Mouse (Mus musculus) lung, postnatal 0 days (tissue): ENCODE results near the gene 4931406P16Rik.

Experiments used
- CTCF ChIP-seq: IDR thresholded peaks from 2 replicates; pipeline ENCODE4 v1.5.1; 2016; ENCODE audit warnings: antibody characterized with exemption, mild to moderate bottlenecking
- EP300 ChIP-seq: IDR thresholded peaks from 2 replicates; pipeline ENCODE4 v1.6.1; 2016; ENCODE audit warnings: antibody characterized with exemption, mild to moderate bottlenecking, control low read depth

GRCm38 (mm10) chr7:34222340-34222739 lies 91.0 kb downstream of the 4931406P16Rik start:
- TF ChIP-seq EP300: no peak
- TF ChIP-seq CTCF: 0 out of 2 replicates have a peak, but pooled peaks have one; percentile 12
